Mouse (Mus musculus) adrenal gland, adult 18-20 months (tissue): ENCODE measurements at regions not wholly inside any gene's neighbourhood (a gene's known extent, or its start where the extent isn't known, plus 50 kb on each side); places are given as distances from the start of the nearest gene placed in this dataset.

ENCODE experiments used
- DNase-seq, 2 experiments: peaks; one replicate each; pipeline ENCODE4 v3.0.0; 2021 to 2022; ENCODE audit warnings: low spot score in 2 of 2

GRCm38 (mm10) chr15:59206636-59207035, 317.5 kb downstream of the Gm49356 start:
- no peak for DNase-seq

- DNase-seq, result no peak
Measured at GRCm38 (mm10) chr15:59207976-59208375, 318.9 kb downstream of the Gm49356 start.

DNA sequence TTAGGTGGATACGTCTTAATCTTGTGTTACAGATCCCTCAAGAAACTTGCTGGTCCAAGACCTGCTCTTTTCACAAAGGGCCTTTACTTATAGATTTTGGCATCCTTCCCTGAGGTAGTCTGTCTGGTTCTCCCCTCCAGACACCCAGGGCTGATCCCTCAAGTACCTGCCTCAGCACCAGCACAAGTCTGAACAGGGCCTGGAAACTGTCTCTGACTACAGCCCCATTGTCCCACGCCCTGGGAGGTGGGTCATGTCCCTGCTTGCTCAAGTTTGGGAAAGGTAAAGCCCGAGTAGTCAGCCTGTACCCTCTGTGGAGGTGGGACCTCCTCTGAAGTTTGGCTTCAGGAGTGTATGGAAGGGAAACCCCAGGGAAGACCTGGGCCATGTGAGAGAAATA, 323.3 kb downstream of the Gm49356 start:
- no peak for DNase-seq

- DNase-seq, result no peak
Measured at GRCm38 (mm10) chr15:59214096-59214495, 325.0 kb downstream of the Gm49356 start.

DNA sequence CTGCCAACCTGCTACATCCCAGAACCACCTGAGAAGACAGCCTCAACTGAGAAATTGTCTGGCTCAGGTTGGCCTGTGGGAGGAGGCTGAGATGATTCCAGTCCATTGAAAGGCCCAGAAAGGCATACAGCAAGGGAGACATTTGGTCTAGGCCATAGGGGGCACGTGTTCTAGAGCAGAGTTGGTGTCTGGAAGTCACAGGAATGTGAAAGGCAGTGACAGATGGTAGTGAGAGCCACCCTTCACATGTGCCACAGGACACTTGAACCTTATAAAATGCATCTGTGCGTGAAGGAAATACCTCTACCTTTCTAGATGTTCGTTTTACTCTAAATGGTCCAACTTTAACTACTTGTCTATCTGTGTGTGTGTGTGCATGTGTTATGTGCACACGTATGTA, 326.1 kb downstream of the Gm49356 start:
- DNase-seq, result no peak

GRCm38 (mm10) chr15:59217481-59217880, 328.4 kb downstream of the Gm49356 start:
- DNase-seq, result no peak

GRCm38 (mm10) chr15:59218916-59219315, 329.8 kb downstream of the Gm49356 start:
- DNase-seq, result no peak

GRCm38 (mm10) chr15:59225637-59226036, 336.5 kb downstream of the Gm49356 start:
- DNase-seq, result no peak

DNA sequence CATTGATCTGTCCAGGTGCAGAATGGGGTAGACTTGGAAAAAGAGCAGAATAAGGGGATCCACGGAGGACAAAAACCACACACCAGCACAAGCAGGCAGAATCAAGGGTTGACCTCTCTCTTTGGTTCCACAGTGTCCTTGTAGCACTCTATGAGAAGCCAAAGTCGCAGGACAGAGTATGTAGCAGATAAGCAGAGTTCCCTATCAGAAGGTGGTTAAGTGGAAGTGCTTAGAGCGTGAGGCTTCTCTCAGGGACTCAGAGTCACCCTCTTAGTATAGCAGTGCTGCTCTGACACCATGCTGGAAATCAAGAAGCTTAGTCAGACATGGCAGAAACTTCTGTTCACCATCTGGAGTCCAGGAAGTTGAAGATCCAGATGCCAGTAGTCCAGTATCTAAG, 338.2 kb downstream of the Gm49356 start:
- DNase-seq, result no peak

DNA sequence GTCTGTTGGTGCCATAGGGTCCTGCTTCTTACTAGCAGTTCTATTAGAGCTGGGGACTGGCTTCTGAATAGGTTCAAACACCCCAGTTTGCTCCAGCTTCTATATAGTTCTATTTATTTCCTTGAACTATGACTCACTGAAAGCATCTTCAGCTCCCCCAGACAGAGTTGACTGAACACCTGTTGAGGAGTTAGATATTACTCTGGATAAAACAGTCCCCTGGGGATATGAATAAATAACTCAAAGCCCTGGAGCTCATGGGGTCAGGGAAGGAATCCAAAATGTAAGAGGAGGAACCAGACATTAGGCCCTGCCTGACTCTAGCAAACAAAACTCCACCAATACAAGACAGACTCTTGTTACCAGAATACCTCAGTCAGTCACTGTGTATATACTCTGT, 341.4 kb downstream of the Gm49356 start:
- DNase-seq, result no peak

DNA sequence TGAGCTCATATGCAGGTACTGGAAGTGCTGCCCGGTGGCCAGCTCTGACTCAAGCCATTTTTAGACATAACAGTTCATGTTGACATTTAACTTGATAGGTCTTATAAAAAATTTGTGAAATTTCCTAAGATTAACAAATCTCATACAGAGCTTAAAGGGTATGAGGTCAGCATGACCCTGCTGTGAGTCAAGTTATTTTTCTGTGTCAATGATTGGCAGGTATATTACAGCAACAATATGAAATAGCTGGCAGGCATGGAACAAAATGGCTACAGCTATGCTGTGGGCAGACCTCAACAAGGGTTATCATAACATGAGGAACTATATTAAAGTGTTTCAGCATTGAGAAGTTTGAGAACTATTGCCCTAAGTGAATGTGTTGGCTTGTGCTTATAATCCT, 342.6 kb downstream of the Gm49356 start:
- no peak for DNase-seq

DNA sequence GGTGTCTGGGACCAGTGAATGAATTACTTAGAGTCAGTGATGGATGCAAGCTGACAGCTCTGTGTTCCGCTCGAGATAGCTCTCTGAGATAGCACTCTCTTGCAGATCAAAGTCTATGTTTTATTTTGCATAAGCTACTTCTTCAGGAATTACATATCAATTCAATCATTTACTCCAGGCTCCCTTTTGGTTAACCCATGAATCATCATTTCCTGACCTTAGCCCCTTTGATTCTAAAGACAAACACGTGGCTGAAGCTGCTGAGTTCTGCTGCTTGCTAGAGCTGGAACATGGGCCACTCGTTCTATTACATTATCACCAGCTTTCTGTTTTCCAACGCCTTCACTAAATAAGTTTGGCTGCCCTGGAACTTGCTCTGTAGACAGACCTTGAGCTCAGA, 343.2 kb downstream of the Gm49356 start:
- DNase-seq, result no peak

DNA sequence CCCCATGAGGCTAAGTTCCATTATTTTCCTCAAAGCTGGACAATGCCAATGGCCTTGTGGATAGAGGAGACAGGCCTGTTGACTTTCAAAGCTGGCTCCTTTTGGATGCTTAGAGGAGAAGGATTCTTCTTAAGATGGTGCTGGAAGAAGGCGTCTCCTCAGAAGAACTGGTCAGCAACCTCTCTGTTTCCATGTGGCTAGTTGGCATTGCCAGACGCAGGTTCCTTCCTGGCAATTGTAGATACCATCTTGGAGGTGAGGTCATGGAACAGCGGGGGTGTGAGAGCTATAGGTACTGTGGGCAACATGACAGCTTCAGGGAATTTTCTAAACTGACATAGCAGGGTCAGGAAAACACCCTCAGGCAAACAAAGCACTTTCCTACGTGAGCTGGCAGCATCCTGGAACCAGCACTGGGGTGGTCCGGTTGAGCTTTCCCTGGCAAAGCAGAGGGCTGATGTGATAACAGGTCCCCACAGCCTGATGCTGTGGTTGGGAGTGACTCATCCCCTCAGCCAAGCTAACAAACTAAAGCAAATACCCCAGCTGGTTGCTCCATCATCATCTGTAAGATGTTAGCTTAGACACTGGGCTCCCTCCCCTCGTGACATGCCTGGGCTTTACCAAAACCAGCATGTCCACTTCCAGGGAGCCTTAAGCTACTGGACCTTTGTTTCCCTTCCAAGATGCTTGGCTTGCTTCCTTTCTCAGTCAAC, 348.5 kb downstream of the Gm49356 start:
- no peak for DNase-seq

GRCm38 (mm10) chr15:59241752-59242151, 352.7 kb downstream of the Gm49356 start:
- DNase-seq, result no peak

- DNase-seq, result peak in 1 of 2 experiments; percentile 6
Measured at GRCm38 (mm10) chr15:59245927-59246649, 357.0 kb downstream of the Gm49356 start.

DNA sequence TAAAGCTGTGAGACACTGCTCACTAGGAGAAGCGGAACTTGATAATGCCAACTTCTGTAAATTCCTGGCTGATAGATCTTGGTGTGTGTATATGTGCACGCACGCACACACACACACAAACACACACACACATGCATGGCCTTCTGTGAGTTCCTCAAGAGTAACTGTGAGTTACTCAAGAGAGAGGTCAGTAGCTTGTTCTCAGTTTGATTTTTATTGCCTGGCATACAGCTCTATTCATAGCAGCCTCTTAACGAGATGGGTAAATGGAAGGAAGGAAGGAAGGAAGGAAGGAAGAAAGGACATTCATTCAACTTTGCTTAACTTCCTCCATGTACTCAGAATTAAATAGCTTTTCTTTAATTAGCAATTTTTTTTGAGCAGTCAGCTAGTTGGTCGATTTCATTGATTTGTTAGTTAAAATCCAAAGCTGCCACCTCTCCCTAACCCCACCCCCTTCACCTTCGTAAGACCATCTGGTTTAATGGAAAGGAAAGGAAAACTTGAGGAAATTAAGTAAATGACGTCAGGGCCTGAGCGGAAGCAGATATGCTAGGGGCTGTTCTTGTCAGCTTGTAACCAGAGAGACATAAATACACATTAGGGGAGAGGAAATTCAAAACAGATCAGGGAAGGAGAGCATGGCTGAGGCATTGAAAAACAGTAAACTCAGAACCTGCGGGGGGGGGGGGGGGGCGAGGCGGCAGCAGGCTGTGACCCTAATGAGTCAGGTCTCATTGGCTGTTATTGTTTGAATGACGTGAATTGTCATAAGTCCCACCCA, 359.6 kb downstream of the Gm49356 start:
- DNase-seq, result no peak

DNA sequence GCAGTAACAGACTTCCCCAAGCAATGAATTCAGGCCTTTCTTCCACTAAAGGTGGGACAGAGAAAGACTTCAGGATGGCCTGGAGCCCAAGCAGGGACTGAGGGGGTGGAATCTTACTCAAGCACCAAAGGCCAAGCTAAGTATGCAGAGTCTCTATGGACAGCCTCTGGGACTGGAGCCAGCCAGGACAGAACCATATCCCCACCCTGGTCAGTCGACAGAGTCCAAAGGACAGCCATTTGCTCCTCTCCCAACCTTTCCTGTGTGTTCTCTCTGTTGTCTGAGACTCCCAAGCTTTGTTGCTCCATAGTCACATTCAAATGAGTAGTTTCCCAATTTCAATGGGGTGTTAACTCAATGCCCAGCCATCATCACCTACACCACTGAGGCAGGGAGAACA, 372.3 kb downstream of the Gm49356 start:
- no peak for DNase-seq

GRCm38 (mm10) chr15:59262380-59262779, 373.3 kb downstream of the Gm49356 start:
- DNase-seq, result no peak

DNA sequence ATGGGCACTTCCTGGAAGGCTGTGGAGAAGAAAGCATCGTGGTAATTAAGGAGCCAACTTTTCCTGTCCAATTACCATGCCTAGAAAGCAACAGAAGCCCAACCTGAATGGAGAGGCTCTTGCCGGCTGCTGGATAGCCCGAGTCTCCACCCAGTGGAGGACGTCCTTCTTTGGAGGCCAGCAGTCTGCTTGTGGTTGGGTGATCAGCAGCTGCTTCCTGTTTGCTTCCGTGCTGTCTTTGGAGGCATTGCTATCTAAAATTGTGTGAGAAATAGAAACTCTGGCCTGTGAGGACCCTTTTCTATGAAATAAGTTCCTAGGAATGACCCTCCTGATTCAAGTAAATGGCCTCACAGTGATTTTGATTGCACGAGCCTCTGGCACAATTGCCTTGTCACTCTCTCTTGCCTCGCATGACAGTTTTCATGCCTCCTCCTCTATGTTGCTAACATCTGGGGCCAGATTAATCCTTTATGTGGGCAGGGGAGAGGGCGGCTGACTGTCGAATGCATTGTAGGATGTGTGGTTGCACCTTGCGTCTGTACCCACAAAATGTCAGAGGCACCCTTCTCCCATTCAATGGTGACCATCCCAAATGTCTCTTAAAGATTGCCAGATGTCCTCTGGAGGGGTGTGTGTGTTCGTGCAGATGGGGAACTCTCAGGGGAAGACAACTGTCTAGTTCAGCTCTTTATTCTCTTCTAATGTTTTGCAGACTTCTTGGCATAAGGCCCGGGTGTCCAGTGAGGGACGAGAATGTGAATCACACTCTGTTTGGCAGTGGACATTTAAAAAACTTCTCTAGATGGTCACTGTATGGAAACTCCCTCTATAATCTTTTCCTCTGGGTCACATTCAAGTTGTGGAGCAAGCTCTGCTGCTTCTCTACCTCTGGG, 374.6 kb downstream of the Gm49356 start:
- peak in 1 of 2 experiments; percentile 25 for DNase-seq
